Mouse (Mus musculus) midbrain, embryonic 14.5 days (tissue): ENCODE results near the gene Srrm2. TPM values are rescaled to one million over a fixed set of nuclear protein-coding genes. Genes with fewer than 3 reads are reported as not detected.

Source experiments
- ATAC-seq: fragments of 200-750 bp; cut with Nextera tagmentation; 2 replicates; pipeline ENCODE4 v1.8.0; 2017; ENCODE audit warnings: moderate number of reproducible peaks, moderate library complexity; ENCODE audit not compliant: low FRiP score, low TSS enrichment
- DNase-seq: peaks from one replicate; pipeline ENCODE4 v3.0.0-alpha.2; 2015
- H3K27ac ChIP-seq: fragments of 300-500 bp; sonication (generic); replicated peaks from 2 replicates; pipeline ENCODE4 v1.5.1; 2014; ENCODE audit warnings: mild to moderate bottlenecking, low read depth, low read length, moderate library complexity
- H3K27me3 ChIP-seq: fragments of 300-500 bp; sonication (generic); 2 replicates; pipeline ENCODE4 v1.6.1; 2014; ENCODE audit warnings: low read length, control low read depth, mixed read lengths; ENCODE audit not compliant: control insufficient read depth, insufficient read depth
- H3K36me3 ChIP-seq: fragments of 300-500 bp; sonication (generic); 2 replicates; pipeline ENCODE4 v1.6.1; 2014; ENCODE audit warnings: low read length, control low read depth; ENCODE audit not compliant: control insufficient read depth, insufficient read depth
- H3K4me1 ChIP-seq: fragments of 300-500 bp; sonication (generic); 2 replicates; pipeline ENCODE4 v1.6.1; 2014; ENCODE audit warnings: mild to moderate bottlenecking, antibody characterized with exemption, low read length, control low read depth; ENCODE audit not compliant: control insufficient read depth, insufficient read depth
- H3K4me2 ChIP-seq: fragments of 300-500 bp; sonication (generic); 2 replicates; pipeline ENCODE4 v1.6.1; 2014; ENCODE audit warnings: mild to moderate bottlenecking, low read length, moderate library complexity
- H3K4me3 ChIP-seq: fragments of 300-500 bp; sonication (generic); replicated peaks from 2 replicates; pipeline ENCODE4 v1.5.1; 2014; ENCODE audit warnings: low read depth, low read length
- H3K9ac ChIP-seq: fragments of 300-500 bp; sonication (generic); replicated peaks from 2 replicates; pipeline ENCODE4 v1.6.1; 2014; ENCODE audit warnings: mild to moderate bottlenecking, low read length, moderate library complexity
- H3K9me3 ChIP-seq: fragments of 300-500 bp; sonication (generic); 2 replicates; pipeline ENCODE4 v1.6.1; 2016; ENCODE audit warnings: low read length, control low read depth, mixed read lengths; ENCODE audit not compliant: control insufficient read depth
- WGBS: fragments of 180-500 bp; shearing (Covaris S2); extraction: QIAGEN DNeasy Blood & Tissue Kit; methylation state at CpG from one replicate; pipeline ENCODE4 v1.1.7; 2014; 5-methylcytosine and 5-hydroxymethylcytosine counted together
- polyA plus RNA-seq: library from polyadenylated mRNA; unstranded; fragments of >200 nt; fragmentation: Nextera tagmentation; extraction: Ambion mirVana; gene quantifications from 2 replicates; pipeline ENCODE4 v1.2.1, GENCODE M21; 2014

Gene Srrm2
- polyA plus RNA-seq, 1 experiment from 2014 or later, result 498 TPM

DNA sequence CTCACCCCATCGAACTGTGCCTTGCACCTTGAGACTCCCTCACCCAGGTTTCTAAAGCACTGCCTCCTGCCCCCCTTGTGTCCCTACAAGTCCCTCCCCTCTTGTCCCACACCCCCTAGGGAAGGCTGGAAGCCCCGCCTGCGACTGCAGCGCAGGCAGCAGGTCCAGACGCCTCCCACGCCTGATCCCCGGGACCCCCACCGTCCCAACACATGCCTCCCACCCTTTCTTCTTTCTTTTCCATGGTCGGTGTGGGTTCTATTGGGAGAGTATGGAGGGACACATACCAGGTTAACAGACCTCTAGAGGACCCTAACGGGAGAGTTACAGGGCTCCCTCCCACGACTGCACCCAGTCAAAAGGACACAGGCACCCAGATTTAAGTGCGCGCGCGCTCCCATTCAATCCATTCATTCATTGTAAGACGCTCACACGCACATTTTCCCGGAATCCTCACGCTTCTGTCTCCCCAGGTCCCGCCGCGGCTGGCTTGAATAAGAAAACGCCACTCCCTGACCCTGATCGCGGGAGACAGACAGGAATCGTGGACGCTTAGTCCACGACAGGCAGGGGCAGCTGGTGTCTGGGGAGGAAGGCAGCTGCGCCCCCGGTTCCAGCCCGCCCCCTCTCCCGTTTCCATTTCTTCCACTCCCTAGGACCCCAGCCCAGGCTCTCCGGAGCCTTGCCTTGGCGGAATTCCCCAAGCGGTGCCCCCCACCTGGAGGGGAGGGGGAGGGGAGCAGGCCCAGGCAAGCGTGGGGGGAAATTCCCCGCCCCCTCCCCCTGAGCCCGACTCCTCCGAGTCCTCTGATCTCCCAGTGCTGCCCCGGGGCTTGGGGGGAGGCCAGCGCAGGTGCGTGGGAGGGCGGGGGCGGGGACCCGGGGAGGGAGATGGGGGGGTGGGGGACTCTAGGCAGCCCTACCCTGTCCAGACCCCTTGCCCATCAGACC lies 44.8 kb upstream of the Srrm2 start, which contains the start of gene Kremen2:
Gene Kremen2 (minus strand): TSS at position 533 of the 951 bp plus-strand sequence.
- peaks cover 57% of the 10 kb centered on the region for H3K27me3 ChIP-seq
- H3K9me3 ChIP-seq, result no peaks in the 10 kb centered on the region
- peak within 1 kb of the TSS; percentile 79 for H3K4me2 ChIP-seq
- under 1% methylated on average over 44 of the region's 45 CpGs for WGBS
- ATAC-seq (no peak), DNase-seq (peak; percentile 79)
- peaks cover 2% of the 10 kb centered on the region; the same call in 1 of the 2 replicates for H3K36me3 ChIP-seq
- peaks cover 22% of the 10 kb centered on the region for H3K4me1 ChIP-seq
- peak within 1 kb of the TSS; percentile 59 for H3K9ac ChIP-seq
- H3K4me3 ChIP-seq, result peak within 1 kb of the TSS; percentile 40
- H3K27ac ChIP-seq, result no peak within 1 kb of the TSS

DNA sequence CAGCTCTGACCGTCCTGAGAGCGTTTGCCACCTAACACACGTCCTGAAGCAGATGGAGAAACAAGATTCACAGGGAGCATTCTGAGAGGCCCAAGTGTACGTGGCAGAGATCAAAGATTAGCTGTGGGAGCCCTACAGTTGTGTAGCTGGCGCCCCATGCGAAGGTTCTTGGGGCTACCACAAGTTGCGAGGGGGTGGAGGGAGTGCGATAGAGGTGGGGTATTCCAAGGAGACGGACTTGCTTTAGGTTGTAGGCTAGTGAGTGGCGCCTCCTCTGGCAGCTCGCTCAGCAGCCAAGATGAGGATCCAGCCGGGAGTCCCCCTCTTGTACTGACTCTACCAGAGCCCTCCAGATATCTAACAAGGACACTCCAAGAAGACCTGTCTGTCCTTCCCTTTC lies 44.0 kb upstream of the Srrm2 start:
- Histone ChIP-seq H3K4me3 (peak overlapping the region; percentile 40), H3K27me3 (peaks cover 55% of the 10 kb centered on the region), H3K9ac (no peak overlapping the region; the same call in 1 of the 2 replicates), H3K4me1 (peaks cover 20% of the 10 kb centered on the region), H3K36me3 (peaks cover 10% of the 10 kb centered on the region), H3K4me2 (peak overlapping the region; percentile 79), H3K27ac (no peak overlapping the region), H3K9me3 (no peaks in the 10 kb centered on the region)
- 3% methylated on average over 12 of the region's 12 CpGs for WGBS
- no peak for ATAC-seq
- peak; percentile 34 for DNase-seq

DNA sequence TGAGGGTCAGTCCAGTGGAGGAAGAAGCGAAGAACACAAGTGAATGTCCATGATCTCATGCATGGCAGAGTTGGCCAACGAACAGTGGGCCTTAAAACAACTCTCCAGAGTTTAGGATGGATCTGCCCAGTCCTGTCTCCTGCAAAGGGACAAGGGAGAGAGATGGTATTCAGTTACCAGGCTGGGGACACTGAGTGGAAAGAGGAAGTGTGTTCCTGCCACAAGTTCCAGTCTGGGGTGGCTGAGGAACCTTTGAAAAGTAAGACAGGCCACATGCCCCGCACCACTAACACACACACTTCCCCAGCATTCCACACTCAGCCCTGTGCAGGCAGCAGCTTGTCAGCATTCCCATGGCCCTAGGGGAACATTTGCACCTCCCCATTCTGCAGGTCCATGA lies 43.6 kb upstream of the Srrm2 start:
- Histone ChIP-seq H3K4me2 (no peak overlapping the region), H3K27ac (no peak overlapping the region), H3K27me3 (peaks cover 51% of the 10 kb centered on the region), H3K9ac (no peak overlapping the region), H3K4me1 (peaks cover 20% of the 10 kb centered on the region), H3K36me3 (peaks cover 14% of the 10 kb centered on the region), H3K9me3 (no peaks in the 10 kb centered on the region), H3K4me3 (no peak overlapping the region)
- no peak for ATAC-seq
- WGBS, result 85% methylated on average over 3 of the region's 3 CpGs
- DNase-seq, result no peak

DNA sequence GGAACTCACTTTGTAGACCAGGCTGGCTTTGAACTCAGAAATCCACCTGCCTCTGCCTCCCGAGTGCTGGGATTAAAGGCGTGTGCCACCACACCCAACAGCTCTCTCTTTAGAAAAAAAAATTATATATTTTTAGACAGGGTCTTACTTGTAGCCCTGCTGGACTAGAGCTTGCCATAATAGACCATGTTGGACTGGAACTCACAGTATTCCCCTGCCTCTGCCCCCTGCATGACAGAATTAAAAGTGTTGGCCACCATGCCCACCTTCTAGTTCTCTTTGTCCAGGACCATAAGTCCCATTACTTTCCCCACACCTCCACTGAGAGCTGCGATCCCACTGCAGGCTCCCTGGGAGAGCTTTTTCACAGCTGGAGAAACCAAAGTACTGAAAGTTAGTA lies 42.9 kb upstream of the Srrm2 start:
- Histone ChIP-seq H3K36me3 (peaks cover 21% of the 10 kb centered on the region), H3K4me3 (no peak overlapping the region), H3K4me2 (no peak overlapping the region), H3K9ac (no peak overlapping the region), H3K27ac (no peak overlapping the region), H3K27me3 (peaks cover 44% of the 10 kb centered on the region), H3K4me1 (peaks cover 15% of the 10 kb centered on the region), H3K9me3 (no peaks in the 10 kb centered on the region)
- DNase-seq (no peak), ATAC-seq (no peak)
- WGBS, result 91% methylated on average over 3 of the region's 3 CpGs

DNA sequence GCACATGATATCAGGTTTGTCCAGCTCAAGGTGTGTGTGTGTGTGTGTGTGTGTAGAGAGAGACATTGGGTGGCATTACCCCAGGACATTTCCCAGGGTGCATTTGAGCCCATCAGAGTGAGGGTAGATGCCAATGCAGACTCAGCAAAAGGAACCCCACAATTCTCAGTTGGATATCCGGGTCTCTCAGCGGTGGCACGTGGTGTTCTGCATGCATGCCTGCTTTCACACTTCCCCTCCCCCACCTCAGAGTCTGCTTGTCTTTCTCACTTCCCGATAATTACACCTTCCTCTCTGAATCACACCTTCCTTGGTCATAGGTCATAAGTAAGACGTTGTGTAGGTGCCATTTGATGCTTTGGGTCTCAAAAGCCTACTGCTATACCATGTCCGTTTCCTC lies 42.3 kb upstream of the Srrm2 start:
- ATAC-seq, result no peak
- Histone ChIP-seq H3K4me2 (no peak overlapping the region), H3K9me3 (no peaks in the 10 kb centered on the region), H3K27ac (no peak overlapping the region), H3K27me3 (peaks cover 38% of the 10 kb centered on the region), H3K4me3 (no peak overlapping the region), H3K4me1 (peaks cover 15% of the 10 kb centered on the region), H3K9ac (no peak overlapping the region), H3K36me3 (peaks cover 27% of the 10 kb centered on the region)
- no peak for DNase-seq
- WGBS, result 49% methylated on average over 6 of the region's 6 CpGs

DNA sequence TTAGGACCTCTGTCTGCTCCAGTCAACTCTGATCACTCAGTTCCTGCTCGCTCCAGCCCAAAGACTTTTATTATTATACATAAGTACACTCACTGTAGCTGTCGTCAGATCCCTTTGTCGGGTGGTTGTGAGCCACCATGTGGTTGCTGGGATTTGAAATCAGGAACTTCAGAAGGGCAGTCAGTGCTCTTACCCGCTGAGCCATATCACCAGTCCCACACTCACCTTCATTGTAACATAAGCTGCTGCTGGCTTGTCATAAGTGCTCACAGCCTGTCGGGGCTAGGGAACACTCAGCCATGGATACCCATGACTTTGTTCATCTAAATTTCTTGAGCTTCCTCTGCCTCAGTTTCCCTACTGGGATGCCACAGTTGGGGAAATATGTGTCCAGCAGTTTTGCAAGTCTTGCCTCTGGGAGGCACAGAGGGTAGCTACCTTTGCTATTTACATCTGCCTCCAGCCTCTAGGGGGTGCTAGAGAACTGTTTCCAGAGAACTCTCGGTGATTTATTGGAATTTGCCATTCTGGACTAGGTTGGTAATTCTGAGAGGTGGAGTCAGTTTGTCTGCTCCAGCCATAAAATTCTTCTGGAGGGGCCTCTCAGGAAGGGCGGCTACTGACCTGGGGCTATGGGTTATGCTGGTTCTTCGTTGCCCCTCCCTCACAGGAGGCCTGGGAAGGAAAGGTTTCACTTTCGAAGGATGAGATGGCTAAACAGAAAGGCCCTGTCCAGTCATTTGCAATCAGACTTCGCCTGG lies 41.5 kb upstream of the Srrm2 start:
- H3K27ac ChIP-seq, result no peak overlapping the region
- 41% methylated on average over 10 of the region's 10 CpGs for WGBS
- H3K36me3 ChIP-seq, result peaks cover 35% of the 10 kb centered on the region
- H3K9me3 ChIP-seq, result no peaks in the 10 kb centered on the region
- peak; percentile 88 for DNase-seq
- no peak for ATAC-seq
- H3K9ac ChIP-seq, result no peak overlapping the region
- peaks cover 15% of the 10 kb centered on the region for H3K4me1 ChIP-seq
- no peak overlapping the region for H3K4me3 ChIP-seq
- no peak overlapping the region for H3K4me2 ChIP-seq
- H3K27me3 ChIP-seq, result peaks cover 30% of the 10 kb centered on the region

DNA sequence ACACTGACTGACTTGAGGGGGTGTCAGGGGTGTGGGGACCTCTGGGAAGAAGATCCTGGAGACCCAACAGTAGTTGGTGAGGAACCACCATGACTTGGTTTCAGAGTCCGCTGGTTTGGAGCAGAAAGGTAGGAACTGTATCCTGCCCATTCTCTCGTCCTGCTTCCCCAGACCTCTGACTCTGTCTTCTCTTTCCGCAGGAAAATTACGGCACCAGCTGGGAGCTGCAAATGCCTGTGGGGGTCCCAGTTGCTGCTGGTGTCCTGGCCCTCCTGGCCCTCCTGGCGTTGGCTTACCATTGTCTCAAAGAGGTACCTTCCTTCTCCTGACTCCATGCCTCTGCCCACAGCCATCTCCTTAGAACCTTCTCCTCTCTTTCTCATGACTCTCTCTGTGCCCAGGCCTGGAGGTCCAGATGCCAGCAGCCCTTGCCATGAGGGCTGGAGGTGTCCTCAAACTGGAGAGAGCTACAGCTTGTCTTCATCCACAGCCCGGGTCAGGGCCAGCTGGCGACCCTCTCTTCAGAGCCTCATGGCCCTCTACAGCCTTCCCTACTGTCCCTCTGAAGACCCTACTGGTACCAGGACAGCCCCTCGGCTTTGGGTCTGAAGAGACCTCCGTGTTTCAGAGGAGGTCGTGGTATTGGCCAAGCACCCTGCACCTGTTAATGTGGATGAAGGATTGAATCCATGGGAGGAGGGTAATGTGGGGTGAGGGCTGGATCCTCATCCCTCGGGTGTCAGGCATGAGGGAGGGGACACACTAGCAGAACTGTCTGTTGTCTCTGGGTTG lies 40.7 kb upstream of the Srrm2 start:
- Histone ChIP-seq H3K27me3 (peaks cover 24% of the 10 kb centered on the region), H3K27ac (no peak overlapping the region), H3K9me3 (no peaks in the 10 kb centered on the region), H3K36me3 (peaks cover 42% of the 10 kb centered on the region), H3K4me3 (no peak overlapping the region), H3K4me1 (peaks cover 14% of the 10 kb centered on the region), H3K9ac (no peak overlapping the region), H3K4me2 (no peak overlapping the region)
- 81% methylated on average over 11 of the region's 11 CpGs for WGBS
- ATAC-seq (no peak), DNase-seq (no peak)

DNA sequence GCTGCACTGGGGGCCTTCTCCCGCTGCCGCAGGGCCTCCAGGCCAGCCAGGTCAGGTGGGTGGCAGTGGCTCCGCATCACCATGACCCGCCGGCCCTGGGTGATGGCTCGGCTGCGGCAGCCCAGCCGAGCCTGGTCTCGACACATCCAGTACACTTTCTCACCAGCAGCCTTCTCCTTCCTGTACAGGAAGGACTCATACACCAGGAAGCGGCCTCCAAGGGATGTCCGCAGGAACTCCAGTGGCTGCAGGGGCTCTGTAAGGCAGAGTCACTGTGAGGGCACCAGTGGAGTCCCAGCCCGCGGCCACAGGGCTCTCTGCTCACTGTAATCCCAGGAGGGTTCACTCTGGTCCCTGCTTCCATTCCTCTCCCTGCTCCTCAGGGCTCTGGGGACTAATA lies 34.6 kb upstream of the Srrm2 start:
- Histone ChIP-seq H3K4me2 (no peak overlapping the region), H3K9me3 (no peaks in the 10 kb centered on the region), H3K4me3 (no peak overlapping the region), H3K4me1 (no peaks in the 10 kb centered on the region), H3K9ac (no peak overlapping the region), H3K27ac (no peak overlapping the region), H3K36me3 (peaks cover 97% of the 10 kb centered on the region), H3K27me3 (no peaks in the 10 kb centered on the region)
- 95% methylated on average over 13 of the region's 13 CpGs for WGBS
- DNase-seq (no peak), ATAC-seq (no peak)
